Mouse (Mus musculus): ENCODE results near the gene Actl11. TPM values are rescaled to one million over a fixed set of nuclear protein-coding genes. Genes with fewer than 3 reads are reported as not detected.

The Actl11 gene
- polyA plus RNA-seq, 1 experiment = 0.05 TPM

- no peak for DNase-seq
- no peaks in the 10 kb centered on the region for H3K27me3 ChIP-seq (replicated peaks; ENCODE audit: control insufficient read depth, insufficient read depth, low read length)
- no peaks in the 10 kb centered on the region for H3K36me3 ChIP-seq (ENCODE audit: control insufficient read depth, insufficient read depth, low read length)
- no peak overlapping the region for H3K4me3 ChIP-seq (ENCODE audit: insufficient read depth, low read depth, low read length)
- no peak overlapping the region for H3K27ac ChIP-seq (ENCODE audit: insufficient read depth, low read depth, low read length)
- no peak for TF ChIP-seq POLR2A (IDR thresholded peaks at IDR 0.05; ENCODE audit: low read depth, low read length)
- TF ChIP-seq CTCF (conservative IDR thresholded peaks at IDR 0.05; ENCODE audit: insufficient read depth, insufficient read length, low read depth, low read length) = no peak
- 89% methylated on average over 4 of the region's 4 CpGs for WGBS
- H3K4me1 ChIP-seq (ENCODE audit: control insufficient read depth, insufficient read depth, low read length) = no peaks in the 10 kb centered on the region
Observed at GRCm38 (mm10) chr9:107960928-107961327, 32.7 kb downstream of the Actl11 start.

DNA sequence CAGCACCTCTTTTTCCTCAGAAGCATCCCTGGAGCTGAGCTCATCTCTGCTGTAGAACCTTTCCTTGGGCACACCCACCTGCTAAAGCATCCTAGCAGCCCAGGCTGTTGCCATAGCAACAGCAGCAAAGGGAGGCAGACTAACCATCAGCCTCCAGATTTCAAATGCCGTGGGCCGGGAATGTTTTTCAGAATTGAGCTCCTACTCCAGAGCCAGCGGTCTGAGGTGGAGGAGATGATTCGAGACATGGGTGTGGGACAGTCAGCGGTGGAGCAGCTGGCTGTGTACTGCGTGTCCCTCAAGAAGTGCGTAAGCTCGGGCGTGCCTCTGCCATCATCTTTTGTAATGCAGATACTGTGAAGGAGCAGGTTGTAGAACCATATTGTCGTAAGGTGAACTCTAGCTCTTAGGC lies 33.1 kb downstream of the Actl11 start:
- WGBS = 91% methylated on average over 10 of the region's 10 CpGs

GRCm38 (mm10) chr9:107961881-107962280 lies 33.6 kb downstream of the Actl11 start:
- H3K36me3 ChIP-seq (ENCODE audit: control insufficient read depth, insufficient read depth, low read length) = no peaks in the 10 kb centered on the region
- H3K27me3 ChIP-seq (replicated peaks; ENCODE audit: control insufficient read depth, insufficient read depth, low read length) = no peaks in the 10 kb centered on the region
- 61% methylated on average over 5 of the region's 5 CpGs for WGBS
- no peaks in the 10 kb centered on the region for H3K4me1 ChIP-seq (ENCODE audit: control insufficient read depth, insufficient read depth, low read length)
- H3K27ac ChIP-seq (ENCODE audit: insufficient read depth, low read depth, low read length) = no peak overlapping the region
- DNase-seq = no peak
- no peak overlapping the region for H3K4me3 ChIP-seq (ENCODE audit: insufficient read depth, low read depth, low read length)
- TF ChIP-seq POLR2A (IDR thresholded peaks at IDR 0.05; ENCODE audit: low read depth, low read length) (no peak), CTCF (conservative IDR thresholded peaks at IDR 0.05; ENCODE audit: insufficient read depth, insufficient read length, low read depth, low read length) (peak; percentile 33; the same call in 1 of the 2 replicates)

More for the DNA sequence above, 33.1 kb downstream of the Actl11 start:
- no peaks in the 10 kb centered on the region for H3K27me3 ChIP-seq (replicated peaks; ENCODE audit: control insufficient read depth, insufficient read depth, low read length)
- no peaks in the 10 kb centered on the region for H3K36me3 ChIP-seq (ENCODE audit: control insufficient read depth, insufficient read depth, low read length)
- no peak for DNase-seq
- H3K4me3 ChIP-seq (ENCODE audit: insufficient read depth, low read depth, low read length) = no peak overlapping the region
- no peaks in the 10 kb centered on the region for H3K4me1 ChIP-seq (ENCODE audit: control insufficient read depth, insufficient read depth, low read length)
- H3K27ac ChIP-seq (ENCODE audit: insufficient read depth, low read depth, low read length) = no peak overlapping the region
- TF ChIP-seq CTCF (conservative IDR thresholded peaks at IDR 0.05; ENCODE audit: insufficient read depth, insufficient read length, low read depth, low read length) (no peak), POLR2A (IDR thresholded peaks at IDR 0.05; ENCODE audit: low read depth, low read length) (no peak)

- Histone ChIP-seq H3K27me3 (replicated peaks; ENCODE audit: control insufficient read depth, insufficient read depth, low read length) (no peaks in the 10 kb centered on the region), H3K27ac (ENCODE audit: insufficient read depth, low read depth, low read length) (no peak overlapping the region), H3K36me3 (ENCODE audit: control insufficient read depth, insufficient read depth, low read length) (no peaks in the 10 kb centered on the region), H3K4me1 (ENCODE audit: control insufficient read depth, insufficient read depth, low read length) (no peaks in the 10 kb centered on the region), H3K4me3 (ENCODE audit: insufficient read depth, low read depth, low read length) (no peak overlapping the region)
- TF ChIP-seq CTCF (conservative IDR thresholded peaks at IDR 0.05; ENCODE audit: insufficient read depth, insufficient read length, low read depth, low read length) (no peak), POLR2A (IDR thresholded peaks at IDR 0.05; ENCODE audit: low read depth, low read length) (no peak)
- DNase-seq = no peak
- whole genome bisulfite sequencing = 97% methylated on average over 9 of the region's 9 CpGs
Observed at GRCm38 (mm10) chr9:107962916-107963315, 34.6 kb downstream of the Actl11 start.

GRCm38 (mm10) chr9:107963700-107964099 lies 35.4 kb downstream of the Actl11 start:
- peak; percentile 89 for DNase-seq
- Histone ChIP-seq H3K27me3 (replicated peaks; ENCODE audit: control insufficient read depth, insufficient read depth, low read length) (no peaks in the 10 kb centered on the region), H3K4me1 (ENCODE audit: control insufficient read depth, insufficient read depth, low read length) (no peaks in the 10 kb centered on the region), H3K27ac (ENCODE audit: insufficient read depth, low read depth, low read length) (no peak overlapping the region), H3K4me3 (ENCODE audit: insufficient read depth, low read depth, low read length) (no peak overlapping the region), H3K36me3 (ENCODE audit: control insufficient read depth, insufficient read depth, low read length) (no peaks in the 10 kb centered on the region)
- WGBS = 21% methylated on average over 5 of the region's 5 CpGs
- TF ChIP-seq POLR2A (IDR thresholded peaks at IDR 0.05; ENCODE audit: low read depth, low read length) (no peak), CTCF (conservative IDR thresholded peaks at IDR 0.05; ENCODE audit: insufficient read depth, insufficient read length, low read depth, low read length) (peak; percentile 96)

DNA sequence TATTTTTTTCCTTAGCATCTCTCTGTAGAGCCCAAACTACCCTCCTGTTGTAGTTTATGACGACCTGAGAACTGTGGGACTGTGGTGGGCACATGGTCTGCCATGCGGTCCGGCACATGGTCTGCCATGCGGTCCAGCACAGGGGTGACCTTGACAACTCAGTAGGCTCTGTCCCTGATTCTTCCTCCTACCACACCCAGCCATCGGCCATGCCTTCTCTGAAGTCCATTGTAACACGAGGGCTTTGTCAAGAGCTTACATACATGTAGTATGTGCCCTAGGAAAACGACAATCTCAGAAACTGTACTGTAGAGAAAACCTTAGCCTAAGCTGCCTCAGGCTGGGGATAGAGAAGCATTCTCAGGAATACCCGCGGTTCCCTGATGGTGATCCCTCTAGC lies 36.4 kb downstream of the Actl11 start:
- H3K4me1 ChIP-seq (ENCODE audit: control insufficient read depth, insufficient read depth, low read length) = no peaks in the 10 kb centered on the region
- no peak for TF ChIP-seq CTCF (conservative IDR thresholded peaks at IDR 0.05; ENCODE audit: insufficient read depth, insufficient read length, low read depth, low read length)
- no peak for TF ChIP-seq POLR2A (IDR thresholded peaks at IDR 0.05; ENCODE audit: low read depth, low read length)
- no peak overlapping the region for H3K4me3 ChIP-seq (ENCODE audit: insufficient read depth, low read depth, low read length)
- no peak overlapping the region for H3K27ac ChIP-seq (ENCODE audit: insufficient read depth, low read depth, low read length)
- no peaks in the 10 kb centered on the region for H3K36me3 ChIP-seq (ENCODE audit: control insufficient read depth, insufficient read depth, low read length)
- DNase-seq = no peak
- WGBS = 90% methylated on average over 9 of the region's 9 CpGs
- no peaks in the 10 kb centered on the region for H3K27me3 ChIP-seq (replicated peaks; ENCODE audit: control insufficient read depth, insufficient read depth, low read length)

GRCm38 (mm10) chr9:107966676-107967075 lies 38.4 kb downstream of the Actl11 start:
- DNase-seq = no peak
- Histone ChIP-seq H3K27ac (ENCODE audit: insufficient read depth, low read depth, low read length) (no peak overlapping the region), H3K4me3 (ENCODE audit: insufficient read depth, low read depth, low read length) (no peak overlapping the region), H3K4me1 (ENCODE audit: control insufficient read depth, insufficient read depth, low read length) (no peaks in the 10 kb centered on the region), H3K36me3 (ENCODE audit: control insufficient read depth, insufficient read depth, low read length) (no peaks in the 10 kb centered on the region), H3K27me3 (replicated peaks; ENCODE audit: control insufficient read depth, insufficient read depth, low read length) (no peaks in the 10 kb centered on the region)
- WGBS = 88% methylated on average over 10 of the region's 10 CpGs
- no peak for TF ChIP-seq POLR2A (IDR thresholded peaks at IDR 0.05; ENCODE audit: low read depth, low read length)
- TF ChIP-seq CTCF (conservative IDR thresholded peaks at IDR 0.05; ENCODE audit: insufficient read depth, insufficient read length, low read depth, low read length) = no peak
